ENCODE assay signal across 11 mouse cellular contexts in genomic region chr4:135567042-135567441, GRCm38 (mm10). TPM values are rescaled to one million over a fixed set of nuclear protein-coding genes. Genes with fewer than 3 reads are reported as not detected.
A peak's percentile ranks its signal among the peaks of the same experiment; 100 is the strongest.
DNase-seq lines count a peak whose midpoint lies in the region; ATAC-seq and TF ChIP-seq lines count a peak whose summit lies in the region.
"Had no signal": no experiment of that assay in that cellular context is flagged by ENCODE, and none has a peak within 500 bp of the region (broad histone marks: within the 10 kb centered on the region; RNA-seq: fewer than 3 reads in every experiment).

No protein-coding gene starts in this region.

- TF ChIP-seq CTCF in liver, adult 2 months (IDR thresholded peaks at IDR 0.05; ENCODE audit: low read depth, low read length): no peak
- no peak for TF ChIP-seq CTCF in MEL (IDR thresholded peaks at IDR 0.05 in 2 of 3, conservative IDR thresholded peaks at IDR 0.05 in 1 of 3; ENCODE audit: control insufficient read depth in 1 of 3, insufficient read depth in 1 of 3, low read depth in 2 of 3, low read length in 3 of 3, poor library complexity in 1 of 3, severe bottlenecking in 1 of 3)

- H3K27ac ChIP-seq in liver, adult 2 months (replicated peaks; ENCODE audit: insufficient read depth, low read depth, low read length): peak overlapping the region; percentile 22
- H3K27ac ChIP-seq in liver, embryonic 12.5 days: no peak overlapping the region
- no peak overlapping the region for H3K27ac ChIP-seq in MEL (ENCODE audit: control insufficient read depth, low read depth, low read length)
- H3K27ac ChIP-seq in limb, embryonic 10.5 days: peak overlapping the region; percentile 59
- H3K27ac ChIP-seq: forebrain, embryonic 13.5 days; liver, embryonic 14.5 days had no signal

- no peaks in the 10 kb centered on the region for H3K79me2 ChIP-seq in liver, adult 2 months (ENCODE audit: control insufficient read depth, insufficient read depth, low read length)
- H3K79me2 ChIP-seq in MEL (ENCODE audit: control insufficient read depth, insufficient read depth, low read length, poor library complexity): no peaks in the 10 kb centered on the region

- intact Hi-C loops in gastrocnemius, postnatal 36 days (cut with DNase I): no loop called here

- peaks cover 2% of the 10 kb centered on the region; the same call in 1 of the 2 replicates for H3K4me1 ChIP-seq in liver, adult 2 months (ENCODE audit: control insufficient read depth, insufficient read depth, low read length)
- peaks cover 21% of the 10 kb centered on the region for H3K4me1 ChIP-seq in liver, embryonic 12.5 days
- H3K4me1 ChIP-seq in MEL (ENCODE audit: control insufficient read depth in 1 of 2, insufficient read depth in 2 of 2, low read length in 2 of 2): peaks cover 3 to 28% of the 10 kb centered on the region in 2 experiments; a peak in 3 of 4 replicates
- peaks cover 64% of the 10 kb centered on the region for H3K4me1 ChIP-seq in limb, embryonic 10.5 days

- no peaks in the 10 kb centered on the region for H3K9me3 ChIP-seq in liver, embryonic 12.5 days (replicated peaks)
- H3K9me3 ChIP-seq in MEL (replicated peaks; ENCODE audit: insufficient read depth, low read length): no peaks in the 10 kb centered on the region
- H3K9me3 ChIP-seq in limb, embryonic 10.5 days (replicated peaks): no peaks in the 10 kb centered on the region
- H3K9me3 ChIP-seq: forebrain, embryonic 13.5 days had no signal

- H3K4me2 ChIP-seq in liver, embryonic 12.5 days: no peak overlapping the region
- H3K4me2 ChIP-seq: forebrain, embryonic 13.5 days had no signal

- no peak overlapping the region for H3K4me3 ChIP-seq in liver, adult 2 months (ENCODE audit: insufficient read depth, low read depth, low read length)
- H3K4me3 ChIP-seq in liver, embryonic 12.5 days: no peak overlapping the region
- no peak overlapping the region for H3K4me3 ChIP-seq in MEL (ENCODE audit: control insufficient read depth in 1 of 2, insufficient read depth in 1 of 2, low read depth in 2 of 2, low read length in 2 of 2)
- H3K4me3 ChIP-seq in limb, embryonic 10.5 days: no peak overlapping the region
- H3K4me3 ChIP-seq: forebrain, embryonic 13.5 days had no signal

- 0 out of 2 replicates have a peak, but pooled peaks cover 5% of the 10 kb centered on the region for H3K27me3 ChIP-seq in liver, adult 2 months (ENCODE audit: control insufficient read depth, insufficient read depth, low read length)
- peaks cover 82% of the 10 kb centered on the region for H3K27me3 ChIP-seq in liver, embryonic 12.5 days (replicated peaks)
- peaks cover 0 to 2% of the 10 kb centered on the region in 2 experiments; a peak in 2 of 4 replicates for H3K27me3 ChIP-seq in MEL (ENCODE audit: control insufficient read depth in 1 of 2, insufficient read depth in 2 of 2, low read length in 2 of 2)
- H3K27me3 ChIP-seq in limb, embryonic 10.5 days (ENCODE audit: low read depth, poor library complexity, severe bottlenecking): peaks cover 89% of the 10 kb centered on the region

- no peak for TF ChIP-seq RAD21 in MEL (IDR thresholded peaks at IDR 0.05; ENCODE audit: low read depth, low read length)

- no peak for TF ChIP-seq EP300 in MEL (IDR thresholded peaks at IDR 0.05; ENCODE audit: low read depth in 1 of 2, low read length in 2 of 2)

- H3K9ac ChIP-seq in liver, adult 2 months (ENCODE audit: low read depth, low read length): no peak overlapping the region
- no peak overlapping the region for H3K9ac ChIP-seq in liver, embryonic 12.5 days
- no peak overlapping the region for H3K9ac ChIP-seq in MEL (ENCODE audit: control insufficient read depth, low read depth, low read length, poor library complexity, severe bottlenecking)
- H3K9ac ChIP-seq: forebrain, embryonic 13.5 days; liver, embryonic 14.5 days had no signal

- TF ChIP-seq POLR2A in liver, adult 2 months (IDR thresholded peaks at IDR 0.05; ENCODE audit: extremely low read depth, insufficient read depth, low read length): no peak
- TF ChIP-seq POLR2A in MEL (IDR thresholded peaks at IDR 0.05; ENCODE audit: control insufficient read depth in 1 of 2, insufficient read depth in 1 of 2, low read depth in 1 of 2, low read length in 2 of 2, poor library complexity in 1 of 2): no peak

- H3K36me3 ChIP-seq in liver, adult 2 months (ENCODE audit: control insufficient read depth, insufficient read depth, low read length): no peaks in the 10 kb centered on the region
- H3K36me3 ChIP-seq in liver, embryonic 12.5 days: no peaks in the 10 kb centered on the region
- peaks cover 0 to 11% of the 10 kb centered on the region in 2 experiments; a peak in 2 of 4 replicates for H3K36me3 ChIP-seq in MEL (ENCODE audit: control insufficient read depth in 1 of 2, insufficient read depth in 2 of 2, low read length in 2 of 2)
- no peaks in the 10 kb centered on the region for H3K36me3 ChIP-seq in limb, embryonic 10.5 days

- WGBS in liver, adult 2 months: 62% methylated on average over 11 of the region's 11 CpGs
- WGBS in liver, embryonic 12.5 days (ENCODE audit: insufficient replicate concordance): 28% methylated on average over 11 of the region's 11 CpGs
- WGBS in limb, embryonic 10.5 days: 38% methylated on average over 11 of the region's 11 CpGs

- no peak for ATAC-seq in liver, embryonic 12.5 days
- ATAC-seq in granulocyte monocyte progenitor cell, adult 5-6 weeks (replicated peaks; ENCODE audit: poor library complexity, severe bottlenecking): peak; percentile 31; the same call in 1 of the 2 replicates
- ATAC-seq: forebrain, embryonic 13.5 days; inflammation-experienced regulatory T-cells, adult 6 months had no signal

- peak; percentile 26 for DNase-seq in liver, adult 2 months (ENCODE audit: extremely low read depth, low read depth, low spot score)
- peak; percentile 35 for DNase-seq in MEL (ENCODE audit: low read depth, low spot score)
- no peak for DNase-seq in limb, embryonic 10.5 days (ENCODE audit: low spot score)
- no peak for DNase-seq in cerebellum, adult 11 months
- no peak for DNase-seq in gastrocnemius, postnatal 36 days

TF ChIP-seq in MEL, 35 proteins besides CTCF, POLR2A, EP300 and RAD21:
- no peak for TF ChIP-seq CHD1 (IDR thresholded peaks at IDR 0.05; ENCODE audit: low read depth, low read length)
- TF ChIP-seq ELF1 (IDR thresholded peaks at IDR 0.05; ENCODE audit: low read depth, low read length): no peak
- no peak for TF ChIP-seq MXI1 (IDR thresholded peaks at IDR 0.05; ENCODE audit: low read depth, low read length)
- TF ChIP-seq HCFC1 (IDR thresholded peaks at IDR 0.05; ENCODE audit: low read depth, low read length): no peak
- no peak for TF ChIP-seq RCOR1 (IDR thresholded peaks at IDR 0.05; ENCODE audit: low read depth, low read length)
- TF ChIP-seq ETS1 (IDR thresholded peaks at IDR 0.05; ENCODE audit: low read depth, low read length): no peak
- TF ChIP-seq ZMIZ1 (IDR thresholded peaks at IDR 0.05; ENCODE audit: low read depth, low read length): no peak
- TF ChIP-seq GABPA (IDR thresholded peaks at IDR 0.05; ENCODE audit: low read depth, low read length): no peak
- TF ChIP-seq JUND (IDR thresholded peaks at IDR 0.05; ENCODE audit: low read depth, low read length): no peak
- TF ChIP-seq USF1 (IDR thresholded peaks at IDR 0.05; ENCODE audit: low read depth, low read length): no peak

RNA-seq across cellular contexts. Expression of gene Grhl3, which starts 6.4 kb away (rescaled TPM):
- total RNA-seq in liver, adult 2 months (2014; rRNA removed): 0.07 and 0.09 TPM in 2 replicates
- polyA plus RNA-seq in liver, adult 2 months (2012; rRNA removed): 0.04 and 0.06 TPM in 2 replicates
- polyA plus RNA-seq in liver, embryonic 12.5 days (2016; fragmentation: Nextera tagmentation; extraction: Ambion mirVana): 1.0 and 1.1 TPM in 2 replicates
- total RNA-seq in MEL (2012; rRNA removed): not detected in 2 replicates
- polyA plus RNA-seq in MEL (2012; ENCODE audit: insufficient read depth in 1 of 2, insufficient read length in 2 of 2, low read depth in 1 of 2, low replicate concordance in 2 of 2, missing spikeins in 1 of 2): not detected
- total RNA-seq in granulocyte monocyte progenitor cell, adult 5-6 weeks (2014; fragmentation: Nextera tagmentation): not detected in 2 replicates
- not detected in 2 replicates for total RNA-seq in granulocyte monocyte progenitor cell, adult 5-6 weeks (2017)
- polyA plus RNA-seq in limb, embryonic 10.5 days (2016; fragmentation: Nextera tagmentation; extraction: Ambion mirVana): 7.5 and 11.0 TPM in 2 replicates
- under 1 TPM; 0.08 to 0.20 TPM for total RNA-seq in gastrocnemius, postnatal 36 days (2021)
- total RNA-seq: common myeloid progenitor, adult 5-6 weeks had no signal
- polyA plus RNA-seq: inflammation-experienced regulatory T-cells, adult 6 months had no signal

Comparison
In these comparisons a context has a peak if more than half of its experiments do, and no peak if none do; other contexts are left out.
1. H3K27ac ChIP-seq: peak in liver, adult 2 months (single experiment) and limb, embryonic 10.5 days (single experiment); none in liver, embryonic 12.5 days (single experiment) and MEL (single experiment).
2. DNase-seq: peak in liver, adult 2 months (single experiment) and MEL (single experiment); none in limb, embryonic 10.5 days (single experiment), cerebellum, adult 11 months (single experiment) and gastrocnemius, postnatal 36 days (0 of 2).